Mouse (Mus musculus): ENCODE data around the gene Calhm1. TPM values are rescaled to one million over a fixed set of nuclear protein-coding genes. Genes with fewer than 3 reads are reported as not detected.

Gene Calhm1
- polyA plus RNA-seq, 1 experiment: not detected

DNA sequence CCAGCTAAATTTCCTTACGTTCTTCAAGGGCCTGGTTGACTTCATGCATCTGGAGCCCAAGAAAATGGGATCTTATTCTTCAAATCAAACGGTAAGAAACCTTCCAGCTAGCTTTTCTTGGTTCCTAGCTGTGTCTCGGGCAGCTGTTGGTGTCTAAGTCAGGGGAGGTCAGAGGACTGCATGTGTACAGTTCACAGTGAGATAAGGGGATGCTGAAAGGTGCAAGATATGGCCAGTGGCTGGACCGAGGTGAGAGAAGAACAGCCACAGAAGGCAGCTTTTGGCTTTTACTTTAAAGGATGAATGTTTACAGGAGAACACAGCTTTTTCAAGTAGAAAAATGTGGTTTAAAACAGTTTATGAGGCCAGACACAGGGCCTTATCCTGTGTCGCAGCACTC, 43.0 kb downstream of the Calhm1 start:
- WGBS: 89% methylated on average over 5 of the region's 5 CpGs

More for the DNA sequence above, 43.0 kb downstream of the Calhm1 start:
- no peak for DNase-seq (ENCODE audit: low read depth, low spot score)

Other genes with a start within 250 kb of the Calhm1 start
- gene Ina, start 129.6 kb downstream of the Calhm1 start, polyA plus RNA-seq (2012; rRNA removed): 0.34 and 0.63 TPM in 2 replicates
- 4.4 and 6.9 TPM in 2 replicates for gene Nt5c2, start 129.1 kb downstream of the Calhm1 start, polyA plus RNA-seq (2012; rRNA removed)
- gene Pcgf6, start 93.3 kb downstream of the Calhm1 start, polyA plus RNA-seq (2012; rRNA removed): 5.4 and 7.6 TPM in 2 replicates
- gene Taf5, start 76.5 kb downstream of the Calhm1 start, polyA plus RNA-seq (2012; rRNA removed): 3.2 and 3.5 TPM in 2 replicates
- 217 and 247 TPM in 2 replicates for gene Usmg5, start 53.6 kb downstream of the Calhm1 start, polyA plus RNA-seq (2012; rRNA removed)
- 5.8 and 8.4 TPM in 2 replicates for gene Pdcd11, start 53.5 kb downstream of the Calhm1 start, polyA plus RNA-seq (2012; rRNA removed)
- gene Calhm2, start 6.0 kb downstream of the Calhm1 start, polyA plus RNA-seq (2012; rRNA removed): 7.3 TPM in 2 replicates
- 0.14 TPM in 1 of 2 replicates, not detected in the other for gene Calhm3, start 13.5 kb upstream of the Calhm1 start, polyA plus RNA-seq (2012; rRNA removed)
- 3.5 and 4.4 TPM in 2 replicates for gene Neurl1a, start 34.6 kb upstream of the Calhm1 start, polyA plus RNA-seq (2012; rRNA removed)

Measured in large intestine, adult 2 months (tissue).